Mouse (Mus musculus): ENCODE data around the gene Ubqln4. TPM values are rescaled to one million over a fixed set of nuclear protein-coding genes. Genes with fewer than 3 reads are reported as not detected.
"Not testable (repeated sequence)": the region's sequence is repeated elsewhere in the genome, so short reads cannot be mapped to it uniquely, and the experiment has no call there.

Gene Ubqln4
- polyA plus RNA-seq, 1 experiment from 2014 or later, result 143 TPM

GRCm38 (mm10) chr3:88569093-88569492 is 15.5 kb downstream of the Ubqln4 start:
- TF ChIP-seq CTCF (IDR thresholded peaks at IDR 0.05), result no peak
- ChIA-PET POLR2A (interaction anchor here (1.1 to 1.3 kb wide), 3 partner anchors 9 to 24 kb away, joined by 3 to 4 read pairs (median 4); no protein-coding TSS in a partner anchor), CTCF (interaction anchor here (1.1 to 3.7 kb wide), 5 partner anchors 10 to 39 kb away, joined by 3 to 12 read pairs (median 5); no protein-coding TSS in a partner anchor)
- no peaks in the 10 kb centered on the region for H3K27me3 ChIP-seq
- ATAC-seq (no peak), DNase-seq (ENCODE audit: low read depth, low spot score) (no peak)
- in situ Hi-C loops (cut with MboI; ENCODE audit: low pct_unique_long_range_greater_than_20kb), result no loop called here

GRCm38 (mm10) chr3:88569694-88570093 is 16.1 kb downstream of the Ubqln4 start:
- ATAC-seq (no peak), DNase-seq (ENCODE audit: low read depth, low spot score) (no peak)
- no peak for TF ChIP-seq CTCF (IDR thresholded peaks at IDR 0.05)
- H3K27me3 ChIP-seq, result no peaks in the 10 kb centered on the region
- ChIA-PET CTCF (interaction anchor here (1.0 to 3.7 kb wide), 5 partner anchors 10 to 39 kb away, joined by 3 to 12 read pairs (median 5); no protein-coding TSS in a partner anchor), POLR2A (interaction anchor here (1.3 kb wide), 2 partner anchors 9 to 23 kb away, joined by 3 to 4 read pairs; no protein-coding TSS in a partner anchor)
- in situ Hi-C loops (cut with MboI; ENCODE audit: low pct_unique_long_range_greater_than_20kb), result no loop called here

GRCm38 (mm10) chr3:88570341-88570740 is 16.8 kb downstream of the Ubqln4 start:
- no peak for TF ChIP-seq CTCF (IDR thresholded peaks at IDR 0.05)
- ChIA-PET CTCF (interaction anchor here (1.0 to 3.7 kb wide), 5 partner anchors 9 to 24 kb away, joined by 3 to 12 read pairs (median 5); no protein-coding TSS in a partner anchor), POLR2A (no interaction called here)
- H3K27me3 ChIP-seq, result no peaks in the 10 kb centered on the region
- ATAC-seq (no peak), DNase-seq (ENCODE audit: low read depth, low spot score) (no peak)
- in situ Hi-C loops (cut with MboI; ENCODE audit: low pct_unique_long_range_greater_than_20kb), result no loop called here

GRCm38 (mm10) chr3:88571856-88572255 is 18.3 kb downstream of the Ubqln4 start:
- in situ Hi-C loops (cut with MboI; ENCODE audit: low pct_unique_long_range_greater_than_20kb), result no loop called here
- TF ChIP-seq CTCF (IDR thresholded peaks at IDR 0.05), result no peak
- ChIA-PET CTCF (interaction anchor here (0.7 to 1.4 kb wide), 2 partner anchors 11 to 32 kb away, joined by 3 to 4 read pairs; no protein-coding TSS in a partner anchor), POLR2A (interaction anchor here (0.5 to 1.1 kb wide), 3 partner anchors 18 to 101 kb away, joined by 3 to 6 read pairs (median 3); no protein-coding TSS in a partner anchor)
- ATAC-seq (no peak), DNase-seq (ENCODE audit: low read depth, low spot score) (no peak)
- H3K27me3 ChIP-seq, result no peaks in the 10 kb centered on the region

- DNase-seq (ENCODE audit: low read depth, low spot score) (no peak), ATAC-seq (no peak)
- CTCF ChIA-PET, result interaction anchor here (1.4 to 1.5 kb wide), 2 partner anchors 10 to 13 kb away, joined by 3 to 4 read pairs; no protein-coding TSS in a partner anchor
- no peaks in the 10 kb centered on the region for H3K27me3 ChIP-seq
- POLR2A ChIA-PET, result interaction anchor here (0.7 to 1.1 kb wide), 2 partner anchors 19 to 102 kb away, joined by 3 read pairs; no protein-coding TSS in a partner anchor
- in situ Hi-C loops (cut with MboI; ENCODE audit: low pct_unique_long_range_greater_than_20kb), result no loop called here
- TF ChIP-seq CTCF (IDR thresholded peaks at IDR 0.05), result no peak
These were observed 19.3 kb downstream of the Ubqln4 start for GRCm38 (mm10) chr3:88572835-88573234.

GRCm38 (mm10) chr3:88573810-88574209 is 20.3 kb downstream of the Ubqln4 start:
- in situ Hi-C loops (cut with MboI; ENCODE audit: low pct_unique_long_range_greater_than_20kb), result no loop called here
- CTCF ChIA-PET, result interaction anchor here (1.5 kb wide), 1 partner anchor 12 kb away, joined by 3 read pairs; no protein-coding TSS in a partner anchor
- ATAC-seq (no peak), DNase-seq (ENCODE audit: low read depth, low spot score) (no peak)
- POLR2A ChIA-PET, result interaction anchor here (0.7 kb wide), 1 partner anchor 49 kb away, joined by 3 read pairs; no protein-coding TSS in a partner anchor
- no peaks in the 10 kb centered on the region for H3K27me3 ChIP-seq
- TF ChIP-seq CTCF (IDR thresholded peaks at IDR 0.05), result no peak

- POLR2A ChIA-PET, result interaction anchor here (0.7 kb wide), 1 partner anchor 127 kb away, joined by 6 read pairs; no protein-coding TSS in a partner anchor
- TF ChIP-seq CTCF (IDR thresholded peaks at IDR 0.05), result no peak
- DNase-seq (ENCODE audit: low read depth, low spot score) (no peak), ATAC-seq (no peak)
- CTCF ChIA-PET, result interaction anchor here (0.9 kb wide), 1 partner anchor 80 kb away, joined by 3 read pairs; no protein-coding TSS in a partner anchor
- no peaks in the 10 kb centered on the region for H3K27me3 ChIP-seq
- in situ Hi-C loops (cut with MboI; ENCODE audit: low pct_unique_long_range_greater_than_20kb), result no loop called here
These were observed 22.0 kb downstream of the Ubqln4 start, which contains the start of gene Ssr2 for GRCm38 (mm10) chr3:88575540-88575939. Ssr2 (plus strand) TSS chr3:88575876.

GRCm38 (mm10) chr3:88577846-88578245 is 24.3 kb downstream of the Ubqln4 start:
- ATAC-seq; in situ Hi-C loops (cut with MboI; ENCODE audit: low pct_unique_long_range_greater_than_20kb); H3K27me3 ChIP-seq; DNase-seq (ENCODE audit: low read depth, low spot score): not testable (repeated sequence)
- CTCF ChIA-PET, result interaction anchor here (1.1 to 3.3 kb wide), 3 partner anchors 8 to 23 kb away, joined by 3 to 12 read pairs (median 5); no protein-coding TSS in a partner anchor
- POLR2A ChIA-PET, result interaction anchor here (0.7 to 1.2 kb wide), 2 partner anchors 9 to 13 kb away, joined by 3 read pairs; no protein-coding TSS in a partner anchor

- in situ Hi-C loops (cut with MboI; ENCODE audit: low pct_unique_long_range_greater_than_20kb), result no loop called here
- TF ChIP-seq CTCF (IDR thresholded peaks at IDR 0.05), result no peak
- ATAC-seq (no peak), DNase-seq (ENCODE audit: low read depth, low spot score) (no peak)
- CTCF ChIA-PET, result interaction anchor here (1.1 to 3.3 kb wide), 5 partner anchors 9 to 24 kb away, joined by 3 to 12 read pairs (median 5); no protein-coding TSS in a partner anchor
- POLR2A ChIA-PET, result interaction anchor here (0.7 to 2.0 kb wide), 5 partner anchors 10 to 16 kb away, joined by 3 to 4 read pairs (median 3); no protein-coding TSS in a partner anchor
- no peaks in the 10 kb centered on the region for H3K27me3 ChIP-seq
These were observed 25.2 kb downstream of the Ubqln4 start for GRCm38 (mm10) chr3:88578498-88579424.
